Mouse (Mus musculus): ENCODE measurements at regions not wholly inside any gene's neighbourhood (a gene's known extent, or its start where the extent isn't known, plus 50 kb on each side); places are given as distances from the start of the nearest gene placed in this dataset.
A peak's percentile ranks its signal among the peaks of the same experiment; 100 is the strongest.

DNA sequence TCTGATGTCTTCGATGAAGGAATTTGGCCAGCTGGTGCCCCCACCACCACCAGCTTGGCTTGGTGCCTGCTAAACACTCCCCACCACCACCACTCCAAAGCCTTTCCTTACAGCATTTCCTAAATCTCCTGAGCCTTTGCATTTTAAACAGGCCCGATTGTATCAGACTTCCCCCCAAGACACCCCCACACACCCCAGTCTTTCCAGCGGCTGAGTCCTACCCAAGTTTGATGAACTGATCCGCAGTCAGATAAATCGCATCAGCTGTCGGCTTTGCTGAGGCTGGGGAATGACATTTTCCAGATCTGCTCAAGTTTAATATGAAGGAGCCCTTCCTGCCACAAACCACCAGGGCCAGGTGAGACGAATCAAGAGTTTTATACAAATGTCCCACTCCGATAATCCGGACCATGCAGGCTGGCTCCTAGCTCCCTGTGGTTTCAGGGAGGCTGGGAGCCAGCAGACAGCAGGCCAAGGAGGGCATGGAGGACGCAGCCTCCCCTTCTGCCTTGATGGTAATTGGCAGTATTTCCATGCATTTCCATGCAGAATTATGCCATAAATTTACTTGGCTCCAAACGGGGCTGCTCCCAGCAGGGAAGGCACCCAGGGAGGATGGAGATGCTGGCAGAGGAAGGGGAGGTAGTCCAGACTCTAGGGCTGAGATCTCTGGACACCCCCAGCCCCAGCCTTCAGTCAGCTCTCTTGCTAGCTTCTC, 125.6 kb upstream of the Csf3r start:
- Histone ChIP-seq H3K27me3 (ENCODE audit: control insufficient read depth, insufficient read depth, low read length) (no peaks in the 10 kb centered on the region), H3K36me3 (ENCODE audit: control insufficient read depth, insufficient read depth, low read length) (no peaks in the 10 kb centered on the region)

DNA sequence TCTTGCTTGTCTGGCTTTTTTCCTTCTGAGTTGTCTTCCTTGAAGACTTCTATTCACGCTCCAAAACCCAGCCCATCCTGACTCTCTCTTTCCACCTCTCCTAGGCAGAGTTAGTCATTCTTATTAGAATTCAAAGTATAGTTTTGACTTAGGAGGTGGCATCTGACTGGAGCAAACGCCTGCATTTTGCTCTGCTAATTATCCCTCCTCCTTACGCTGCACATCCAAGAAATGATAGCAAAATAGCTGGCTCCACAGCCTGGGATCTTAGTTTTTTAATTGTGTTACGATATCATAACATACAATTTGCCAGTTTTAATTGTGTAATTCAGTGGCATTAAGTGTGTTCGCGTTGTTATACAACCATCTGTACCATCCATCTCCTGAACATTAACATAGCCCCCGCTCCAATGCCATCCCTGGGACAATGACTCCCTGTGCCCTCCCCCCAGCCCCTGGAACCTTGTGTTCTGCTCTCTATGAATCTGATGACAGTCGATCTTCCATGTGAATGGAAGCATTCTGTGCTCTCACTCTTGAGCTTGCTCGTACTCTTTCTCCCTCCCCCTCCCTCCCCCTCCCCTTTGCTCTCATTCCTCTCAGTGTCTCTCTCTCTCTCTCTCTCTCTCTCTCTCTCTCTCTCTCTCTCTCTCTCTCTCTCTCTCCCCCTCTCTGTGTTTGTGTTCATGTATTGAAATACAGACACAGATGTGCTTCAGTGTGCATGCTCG, 122.6 kb upstream of the Csf3r start:
- no peak overlapping the region for H3K27ac ChIP-seq (ENCODE audit: insufficient read depth, low read depth, low read length)
- no peaks in the 10 kb centered on the region for H3K36me3 ChIP-seq (ENCODE audit: control insufficient read depth, insufficient read depth, low read length)
- 73% methylated on average over 10 of the region's 10 CpGs for WGBS
- no peaks in the 10 kb centered on the region for H3K27me3 ChIP-seq (ENCODE audit: control insufficient read depth, insufficient read depth, low read length)
- no peaks in the 10 kb centered on the region for H3K4me1 ChIP-seq (ENCODE audit: control insufficient read depth, insufficient read depth, insufficient read length, low read length)
- TF ChIP-seq POLR2A (IDR thresholded peaks at IDR 0.05; ENCODE audit: low read depth, low read length) = no peak
- no peak for TF ChIP-seq CTCF (IDR thresholded peaks at IDR 0.05; ENCODE audit: extremely low read depth, insufficient read length, insufficient replicate concordance, low read depth, low read length)
- no peak overlapping the region for H3K4me3 ChIP-seq (ENCODE audit: low read depth, low read length)

More for the DNA sequence above, 125.6 kb upstream of the Csf3r start:
- WGBS = 57% methylated on average over 11 of the region's 11 CpGs
- Histone ChIP-seq H3K27ac (ENCODE audit: insufficient read depth, low read depth, low read length) (no peak overlapping the region), H3K4me1 (ENCODE audit: control insufficient read depth, insufficient read depth, insufficient read length, low read length) (no peaks in the 10 kb centered on the region), H3K4me3 (ENCODE audit: low read depth, low read length) (no peak overlapping the region)
- TF ChIP-seq CTCF (IDR thresholded peaks at IDR 0.05; ENCODE audit: extremely low read depth, insufficient read length, insufficient replicate concordance, low read depth, low read length) = no peak
- no peak for TF ChIP-seq POLR2A (IDR thresholded peaks at IDR 0.05; ENCODE audit: low read depth, low read length)

DNA sequence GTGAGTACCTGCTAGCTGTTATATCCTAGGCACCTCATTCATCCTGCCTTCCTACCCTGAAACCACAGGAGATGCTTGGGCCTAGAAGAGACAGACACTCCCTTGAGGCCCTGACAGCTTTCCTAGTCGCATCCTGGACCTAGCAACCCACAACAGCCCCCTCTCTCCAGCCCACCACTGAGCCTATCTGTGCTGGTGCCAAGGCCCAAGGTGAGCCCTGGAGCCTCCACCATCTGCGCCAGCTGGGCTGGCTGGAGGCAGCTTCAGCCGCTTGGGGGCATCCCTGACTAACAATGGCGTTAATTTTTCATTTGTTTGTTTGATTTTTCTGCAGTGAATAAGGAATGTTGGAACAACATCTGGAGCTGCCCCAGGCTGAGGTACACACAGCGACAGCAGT, 118.1 kb upstream of the Csf3r start:
- TF ChIP-seq CTCF (IDR thresholded peaks at IDR 0.05; ENCODE audit: extremely low read depth, insufficient read length, insufficient replicate concordance, low read depth, low read length) (no peak), POLR2A (IDR thresholded peaks at IDR 0.05; ENCODE audit: low read depth, low read length) (no peak)
- H3K4me3 ChIP-seq (ENCODE audit: low read depth, low read length) = no peak overlapping the region
- WGBS = 72% methylated on average over 5 of the region's 5 CpGs

DNA sequence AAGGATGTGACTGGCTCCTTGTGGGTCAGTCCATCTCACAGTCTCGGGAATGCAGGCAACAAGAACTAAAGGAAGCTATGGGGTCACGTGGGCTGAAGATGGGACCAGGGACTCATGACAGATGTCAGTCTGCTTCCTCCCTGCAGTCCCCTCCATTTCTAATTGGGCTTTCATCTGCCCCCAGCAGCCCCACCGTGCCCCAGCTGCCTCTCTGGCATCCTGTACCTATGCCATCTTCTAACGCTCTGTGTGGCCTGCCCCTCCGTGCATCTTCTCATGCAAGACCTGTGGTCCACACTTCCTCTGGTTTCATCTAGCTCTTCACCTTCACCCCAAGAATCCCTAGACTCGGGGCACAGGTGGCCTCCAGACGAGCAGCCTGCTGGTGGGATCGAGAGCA, 115.4 kb upstream of the Csf3r start:
- peaks cover 6% of the 10 kb centered on the region; the same call in 1 of the 2 replicates for H3K27me3 ChIP-seq (ENCODE audit: control insufficient read depth, insufficient read depth, low read length)
- no peaks in the 10 kb centered on the region for H3K4me1 ChIP-seq (ENCODE audit: control insufficient read depth, insufficient read depth, insufficient read length, low read length)
- H3K36me3 ChIP-seq (ENCODE audit: control insufficient read depth, insufficient read depth, low read length) = no peaks in the 10 kb centered on the region
- WGBS = 76% methylated on average over 8 of the region's 8 CpGs
- H3K27ac ChIP-seq (ENCODE audit: insufficient read depth, low read depth, low read length) = no peak overlapping the region
- TF ChIP-seq CTCF (IDR thresholded peaks at IDR 0.05; ENCODE audit: extremely low read depth, insufficient read length, insufficient replicate concordance, low read depth, low read length) (no peak), POLR2A (IDR thresholded peaks at IDR 0.05; ENCODE audit: low read depth, low read length) (no peak)
- H3K4me3 ChIP-seq (ENCODE audit: low read depth, low read length) = no peak overlapping the region

More for the DNA sequence above, 118.1 kb upstream of the Csf3r start:
- H3K27me3 ChIP-seq (ENCODE audit: control insufficient read depth, insufficient read depth, low read length) = no peaks in the 10 kb centered on the region
- H3K36me3 ChIP-seq (ENCODE audit: control insufficient read depth, insufficient read depth, low read length) = no peaks in the 10 kb centered on the region
- no peaks in the 10 kb centered on the region for H3K4me1 ChIP-seq (ENCODE audit: control insufficient read depth, insufficient read depth, insufficient read length, low read length)
- H3K27ac ChIP-seq (ENCODE audit: insufficient read depth, low read depth, low read length) = no peak overlapping the region

DNA sequence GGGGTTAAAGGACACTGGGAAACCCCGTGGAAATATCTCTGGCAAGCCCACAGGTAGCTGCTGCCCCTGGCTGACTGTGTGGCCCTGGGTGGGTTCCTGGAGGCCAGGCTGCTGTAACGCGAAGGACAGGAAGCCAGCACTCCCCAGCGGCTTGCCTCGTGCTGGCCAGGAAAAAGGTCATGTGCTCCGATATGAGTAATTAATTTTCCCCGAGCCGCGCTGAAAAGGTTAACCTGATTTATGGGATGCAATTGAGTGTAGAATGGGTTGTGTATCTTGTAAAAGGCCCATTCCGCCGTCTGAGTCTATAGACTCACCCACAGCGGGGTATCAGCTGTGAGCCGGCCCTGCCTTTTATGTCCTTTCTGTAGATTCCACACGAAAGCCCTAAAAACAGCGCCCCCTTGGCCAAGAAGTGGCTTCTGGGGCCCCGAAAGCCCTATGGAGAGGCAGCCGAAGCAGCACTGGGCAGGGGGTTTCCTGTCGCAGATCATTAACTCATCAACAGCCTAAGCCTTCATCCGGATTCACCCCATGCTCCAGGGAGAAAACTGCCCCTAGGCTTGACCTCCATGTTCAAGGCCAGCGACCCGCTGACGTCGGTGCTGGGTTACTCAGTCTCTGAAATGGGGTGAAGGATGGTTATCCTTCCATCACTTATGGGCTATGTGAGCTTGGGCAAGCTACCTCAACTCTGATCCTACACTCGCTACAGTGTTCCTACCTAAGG, 112.6 kb upstream of the Csf3r start:
- WGBS = 14% methylated on average over 24 of the region's 24 CpGs
- no peak overlapping the region for H3K27ac ChIP-seq (ENCODE audit: insufficient read depth, low read depth, low read length)
- no peak overlapping the region for H3K4me3 ChIP-seq (ENCODE audit: low read depth, low read length)
- no peaks in the 10 kb centered on the region for H3K36me3 ChIP-seq (ENCODE audit: control insufficient read depth, insufficient read depth, low read length)
- TF ChIP-seq POLR2A (IDR thresholded peaks at IDR 0.05; ENCODE audit: low read depth, low read length) = no peak
- no peak for TF ChIP-seq CTCF (IDR thresholded peaks at IDR 0.05; ENCODE audit: extremely low read depth, insufficient read length, insufficient replicate concordance, low read depth, low read length)
- peaks cover 6% of the 10 kb centered on the region; the same call in 1 of the 2 replicates for H3K27me3 ChIP-seq (ENCODE audit: control insufficient read depth, insufficient read depth, low read length)
- H3K4me1 ChIP-seq (ENCODE audit: control insufficient read depth, insufficient read depth, insufficient read length, low read length) = no peaks in the 10 kb centered on the region

DNA sequence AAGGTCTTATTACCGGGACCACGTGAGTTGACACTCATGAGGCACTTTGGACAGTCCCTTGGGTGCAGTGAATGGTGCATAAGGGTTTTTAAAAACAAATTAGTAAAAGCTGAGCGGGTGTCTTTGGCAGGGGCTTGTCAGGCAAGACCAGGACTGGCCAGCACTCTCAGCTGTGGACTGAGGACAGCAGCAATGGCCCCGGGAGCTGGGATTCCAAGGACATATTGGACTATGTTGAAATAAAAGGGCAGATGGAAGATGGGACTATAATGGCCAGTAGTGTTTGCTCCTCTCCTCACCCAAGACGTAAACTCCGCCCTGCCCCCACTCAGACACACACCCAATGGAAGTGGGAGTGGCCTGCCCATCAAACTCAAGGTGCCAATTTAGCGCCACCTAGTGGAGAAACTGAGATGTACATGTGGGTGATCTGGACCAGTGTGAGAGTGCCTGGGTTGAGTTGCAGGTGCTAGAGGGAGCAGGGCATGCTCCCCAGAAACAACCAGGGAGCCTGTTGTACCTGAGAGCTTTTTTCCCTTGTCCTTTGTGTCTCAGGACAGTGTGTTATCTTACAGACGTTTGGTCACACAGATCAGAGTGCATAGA, 111.8 kb upstream of the Csf3r start:
- TF ChIP-seq POLR2A (IDR thresholded peaks at IDR 0.05; ENCODE audit: low read depth, low read length) (no peak), CTCF (IDR thresholded peaks at IDR 0.05; ENCODE audit: extremely low read depth, insufficient read length, insufficient replicate concordance, low read depth, low read length) (peak; percentile 49; the same call in 1 of the 2 replicates)
- Histone ChIP-seq H3K4me3 (ENCODE audit: low read depth, low read length) (no peak overlapping the region), H3K27ac (ENCODE audit: insufficient read depth, low read depth, low read length) (no peak overlapping the region), H3K36me3 (ENCODE audit: control insufficient read depth, insufficient read depth, low read length) (no peaks in the 10 kb centered on the region), H3K4me1 (ENCODE audit: control insufficient read depth, insufficient read depth, insufficient read length, low read length) (no peaks in the 10 kb centered on the region), H3K27me3 (ENCODE audit: control insufficient read depth, insufficient read depth, low read length) (peaks cover 6% of the 10 kb centered on the region; the same call in 1 of the 2 replicates)
- WGBS = 29% methylated on average over 8 of the region's 8 CpGs

Measured in small intestine, adult 2 months (tissue).